In the genomic region with DNA sequence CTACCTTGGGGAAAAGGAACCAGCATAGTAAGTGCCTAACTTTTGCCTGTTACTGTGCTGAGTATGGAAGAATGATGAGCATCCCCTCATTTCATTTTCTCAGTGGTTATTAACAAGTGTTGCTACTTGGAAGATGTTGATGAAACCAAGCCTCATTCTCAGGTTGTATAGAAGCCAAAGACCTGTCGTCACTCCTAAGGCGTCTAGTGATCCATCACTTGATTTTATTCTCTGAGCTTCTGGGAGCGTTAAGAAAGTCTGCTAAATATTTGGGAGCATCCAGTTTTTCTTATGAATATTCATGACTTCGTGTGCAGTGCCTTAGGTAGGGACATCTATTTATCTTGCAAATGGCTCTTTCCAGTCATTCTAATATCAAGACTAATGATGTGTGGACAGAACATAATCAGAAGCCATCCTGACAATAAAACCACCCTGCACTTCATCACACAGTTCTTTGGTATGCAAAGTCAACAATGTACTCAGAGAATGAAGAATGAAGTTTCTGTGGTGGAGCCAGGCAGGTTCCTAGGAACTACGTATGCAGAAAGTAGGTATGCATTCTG, we compare ENCODE assay signal across 22 mouse cellular contexts.
DNase-seq lines count a peak whose midpoint lies in the region; ATAC-seq lines count a peak whose summit lies in the region.
"Had no signal": no experiment of that assay in that cellular context is flagged by ENCODE, and none has a peak within 500 bp of the region (broad histone marks: within the 10 kb centered on the region; RNA-seq: fewer than 3 reads in every experiment).

No protein-coding gene starts in this region.

- WGBS in heart, embryonic 12.5 days, result 46% methylated on average over 5 of the region's 5 CpGs
- 47% methylated on average over 5 of the region's 5 CpGs for WGBS in lung, embryonic 15.5 days
- 39% methylated on average over 5 of the region's 5 CpGs for WGBS in hindbrain, embryonic 15.5 days

- H3K9me3 ChIP-seq in heart, embryonic 12.5 days (replicated peaks), result no peaks in the 10 kb centered on the region
- H3K9me3 ChIP-seq in lung, embryonic 15.5 days, result no peaks in the 10 kb centered on the region
- H3K9me3 ChIP-seq in hindbrain, embryonic 15.5 days, result no peaks in the 10 kb centered on the region
- H3K9me3 ChIP-seq: embryonic facial prominence, embryonic 12.5 days; intestine, embryonic 15.5 days; limb, embryonic 10.5 days had no signal

- no peak overlapping the region for H3K4me2 ChIP-seq in heart, embryonic 12.5 days
- no peak overlapping the region for H3K4me2 ChIP-seq in lung, embryonic 15.5 days
- H3K4me2 ChIP-seq in hindbrain, embryonic 15.5 days, result no peak overlapping the region
- H3K4me2 ChIP-seq: embryonic facial prominence, embryonic 12.5 days; intestine, embryonic 15.5 days had no signal

- peak; percentile 3 to 15 for DNase-seq in heart, adult 18-20 months
- DNase-seq in lung, postnatal 14 days, result no peak
- DNase-seq in ZHBTc4 (ENCODE audit: low read depth, low spot score), result peak; percentile 9
- DNase-seq: adrenal gland, postnatal 10 days; cerebellum, adult 11 months; cerebellum, postnatal 10 days; gastrocnemius, postnatal 14 days; kidney, adult 9 months; kidney, postnatal 4 days; layer of hippocampus, adult 9-11 months; liver, postnatal 0 days; right cerebral cortex, adult 18-20 months; thymus, postnatal 14 days had no signal

- ATAC-seq in heart, embryonic 12.5 days (ENCODE audit: insufficient number of reproducible peaks, low FRiP score), result no peak
- peak; percentile 21; the same call in 1 of the 2 replicates for ATAC-seq in lung, embryonic 15.5 days (ENCODE audit: borderline replicate concordance, extremely low read depth, low FRiP score, low TSS enrichment)
- ATAC-seq in hindbrain, embryonic 15.5 days (ENCODE audit: low FRiP score, low read depth), result peak; percentile 66; the same call in 1 of the 2 replicates
- no peak for ATAC-seq in cerebellum, adult (ENCODE audit: insufficient number of reproducible peaks, low FRiP score, low TSS enrichment)
- ATAC-seq: intestine, embryonic 15.5 days; liver, postnatal 0 days had no signal

- no peak overlapping the region for H3K9ac ChIP-seq in heart, embryonic 12.5 days
- H3K9ac ChIP-seq in lung, embryonic 15.5 days, result no peak overlapping the region
- H3K9ac ChIP-seq in hindbrain, embryonic 15.5 days, result no peak overlapping the region
- H3K9ac ChIP-seq: embryonic facial prominence, embryonic 12.5 days; intestine, embryonic 15.5 days; liver, postnatal 0 days had no signal

- H3K4me1 ChIP-seq in heart, embryonic 12.5 days (replicated peaks), result peaks cover 16% of the 10 kb centered on the region
- no peaks in the 10 kb centered on the region for H3K4me1 ChIP-seq in lung, embryonic 15.5 days
- no peaks in the 10 kb centered on the region for H3K4me1 ChIP-seq in hindbrain, embryonic 15.5 days (replicated peaks)
- H3K4me1 ChIP-seq: embryonic facial prominence, embryonic 12.5 days; intestine, embryonic 15.5 days; limb, embryonic 10.5 days had no signal

- no peak overlapping the region for H3K4me3 ChIP-seq in heart, embryonic 12.5 days
- no peak overlapping the region for H3K4me3 ChIP-seq in lung, embryonic 15.5 days
- no peak overlapping the region for H3K4me3 ChIP-seq in hindbrain, embryonic 15.5 days
- H3K4me3 ChIP-seq: embryonic facial prominence, embryonic 12.5 days; erythroblast, embryonic 14.5 days; intestine, embryonic 15.5 days; left cerebral cortex, adult 2 months; limb, embryonic 10.5 days had no signal

- no peak overlapping the region for H3K27ac ChIP-seq in heart, embryonic 12.5 days (ENCODE audit: poor library complexity, severe bottlenecking)
- H3K27ac ChIP-seq in lung, embryonic 15.5 days, result no peak overlapping the region
- H3K27ac ChIP-seq in hindbrain, embryonic 15.5 days (replicated peaks), result no peak overlapping the region
- H3K27ac ChIP-seq: embryonic facial prominence, embryonic 12.5 days; intestine, embryonic 15.5 days; left cerebral cortex, adult 2 months; limb, embryonic 10.5 days had no signal

- H3K27me3 ChIP-seq in heart, embryonic 12.5 days (replicated peaks), result no peaks in the 10 kb centered on the region
- H3K27me3 ChIP-seq in lung, embryonic 15.5 days, result no peaks in the 10 kb centered on the region
- no peaks in the 10 kb centered on the region for H3K27me3 ChIP-seq in hindbrain, embryonic 15.5 days
- H3K27me3 ChIP-seq: embryonic facial prominence, embryonic 12.5 days; intestine, embryonic 15.5 days had no signal

- no peaks in the 10 kb centered on the region for H3K36me3 ChIP-seq in heart, embryonic 12.5 days
- no peaks in the 10 kb centered on the region for H3K36me3 ChIP-seq in lung, embryonic 15.5 days
- no peaks in the 10 kb centered on the region for H3K36me3 ChIP-seq in hindbrain, embryonic 15.5 days
- H3K36me3 ChIP-seq: embryonic facial prominence, embryonic 12.5 days; intestine, embryonic 15.5 days; limb, embryonic 10.5 days had no signal

Comparison
In these comparisons a context has a peak if more than half of its experiments do, and no peak if none do; other contexts are left out.
1. ATAC-seq: peak in lung, embryonic 15.5 days (single experiment) and hindbrain, embryonic 15.5 days (single experiment); none in heart, embryonic 12.5 days (single experiment) and cerebellum, adult (single experiment).